Mouse (Mus musculus) hindbrain, embryonic 16.5 days (tissue): ENCODE results near the gene March6. TPM values are rescaled to one million over a fixed set of nuclear protein-coding genes. Genes with fewer than 3 reads are reported as not detected.

Source experiments
- ATAC-seq: fragments of 200-750 bp; cut with Nextera tagmentation; 2 replicates; pipeline ENCODE4 v1.8.0; 2017; ENCODE audit warnings: moderate TSS enrichment, moderate library complexity
- H3K27ac ChIP-seq: fragments of 300-500 bp; sonication (generic); 2 replicates; pipeline ENCODE4 v1.5.1; 2014; ENCODE audit warnings: low read depth, mild to moderate bottlenecking, control low read depth, low read length, moderate library complexity
- H3K27me3 ChIP-seq: fragments of 300-500 bp; sonication (generic); replicated peaks from 2 replicates; pipeline ENCODE4 v1.6.1; 2014; ENCODE audit warnings: low read length; ENCODE audit not compliant: control insufficient read depth, insufficient read depth
- H3K36me3 ChIP-seq: fragments of 300-500 bp; sonication (generic); 2 replicates; pipeline ENCODE4 v1.6.1; 2014; ENCODE audit warnings: mild to moderate bottlenecking, low read length, moderate library complexity, mixed read lengths; ENCODE audit not compliant: control insufficient read depth, insufficient read depth
- H3K4me1 ChIP-seq: fragments of 300-500 bp; sonication (generic); 2 replicates; pipeline ENCODE4 v1.6.1; 2014; ENCODE audit warnings: low read depth, low read length; ENCODE audit not compliant: control insufficient read depth, insufficient read depth
- H3K4me2 ChIP-seq: fragments of 300-500 bp; sonication (generic); 2 replicates; pipeline ENCODE4 v1.6.1; 2014; ENCODE audit warnings: mild to moderate bottlenecking, low read length, control low read depth, moderate library complexity
- H3K4me3 ChIP-seq: fragments of 300-500 bp; sonication (generic); 2 replicates; pipeline ENCODE4 v1.5.1; 2014; ENCODE audit warnings: mild to moderate bottlenecking, low read length, control low read depth, moderate library complexity
- H3K9ac ChIP-seq: fragments of 300-500 bp; sonication (generic); 2 replicates; pipeline ENCODE4 v1.6.1; 2014; ENCODE audit warnings: low read depth, mild to moderate bottlenecking, control low read depth, low read length, moderate library complexity
- H3K9me3 ChIP-seq: fragments of 300-500 bp; sonication (generic); 2 replicates; pipeline ENCODE4 v1.6.1; 2014; ENCODE audit warnings: mild to moderate bottlenecking, low read length, moderate library complexity; ENCODE audit not compliant: control insufficient read depth
- WGBS: fragments of 180-500 bp; shearing (Covaris S2); extraction: QIAGEN DNeasy Blood & Tissue Kit; methylation state at CpG from one replicate; pipeline ENCODE4 v1.1.7; 2014; 5-methylcytosine and 5-hydroxymethylcytosine counted together
- polyA plus RNA-seq: library from polyadenylated mRNA; unstranded; fragments of >200 nt; fragmentation: Nextera tagmentation; extraction: Ambion mirVana; gene quantifications from 2 replicates; pipeline ENCODE4 v1.2.1, GENCODE M21; 2015

The March6 gene
- polyA plus RNA-seq, 1 experiment from 2014 or later, result 68.3 TPM

- Histone ChIP-seq H3K36me3 (no peaks in the 10 kb centered on the region), H3K4me2 (no peak overlapping the region), H3K27ac (no peak overlapping the region), H3K4me1 (peaks cover 3% of the 10 kb centered on the region; the same call in 1 of the 2 replicates), H3K9me3 (no peaks in the 10 kb centered on the region), H3K4me3 (no peak overlapping the region), H3K27me3 (no peaks in the 10 kb centered on the region), H3K9ac (no peak overlapping the region)
- WGBS, result 71% methylated on average over 7 of the region's 7 CpGs
- ATAC-seq, result no peak
Observed at GRCm38 (mm10) chr15:31567431-31567830, 36.6 kb upstream of the March6 start.

- WGBS, result 71% methylated on average over 1 of the region's 1 CpGs
- H3K36me3 ChIP-seq, result no peaks in the 10 kb centered on the region
- H3K4me2 ChIP-seq, result no peak overlapping the region
- H3K9ac ChIP-seq, result no peak overlapping the region
- no peaks in the 10 kb centered on the region for H3K9me3 ChIP-seq
- no peak overlapping the region for H3K4me3 ChIP-seq
- no peak for ATAC-seq
- H3K27me3 ChIP-seq, result no peaks in the 10 kb centered on the region
- H3K4me1 ChIP-seq, result peaks cover 3% of the 10 kb centered on the region; the same call in 1 of the 2 replicates
- H3K27ac ChIP-seq, result no peak overlapping the region
Observed at GRCm38 (mm10) chr15:31565786-31566185, 34.9 kb upstream of the March6 start.

- H3K4me2 ChIP-seq, result no peak within 1 kb of the TSS
- WGBS, result 59% methylated on average over 5 of the region's 5 CpGs
- no peaks in the 10 kb centered on the region for H3K36me3 ChIP-seq
- no peaks in the 10 kb centered on the region for H3K27me3 ChIP-seq
- no peak within 1 kb of the TSS for H3K9ac ChIP-seq
- no peak within 1 kb of the TSS for H3K4me3 ChIP-seq
- no peaks in the 10 kb centered on the region for H3K9me3 ChIP-seq
- peaks cover 3% of the 10 kb centered on the region; the same call in 1 of the 2 replicates for H3K4me1 ChIP-seq
- no peak within 1 kb of the TSS for H3K27ac ChIP-seq
- no peak for ATAC-seq
Observed at GRCm38 (mm10) chr15:31565184-31565583, 34.3 kb upstream of the March6 start, which contains the start of gene Cmbl. TSS of gene Cmbl (plus strand) at chr15:31565389.

- 69% methylated on average over 19 of the region's 19 CpGs for WGBS
- Histone ChIP-seq H3K9ac (no peak overlapping the region), H3K4me1 (peaks cover 3% of the 10 kb centered on the region; the same call in 1 of the 2 replicates), H3K36me3 (no peaks in the 10 kb centered on the region), H3K4me3 (no peak overlapping the region), H3K9me3 (no peaks in the 10 kb centered on the region), H3K4me2 (no peak overlapping the region), H3K27ac (no peak overlapping the region), H3K27me3 (no peaks in the 10 kb centered on the region)
- no peak for ATAC-seq
Observed at GRCm38 (mm10) chr15:31563577-31564546, 33.0 kb upstream of the March6 start.

- ATAC-seq, result no peak
- no peak overlapping the region for H3K27ac ChIP-seq
- H3K27me3 ChIP-seq, result no peaks in the 10 kb centered on the region
- no peaks in the 10 kb centered on the region for H3K36me3 ChIP-seq
- H3K4me1 ChIP-seq, result no peaks in the 10 kb centered on the region
- H3K4me3 ChIP-seq, result no peak overlapping the region
- H3K9me3 ChIP-seq, result no peaks in the 10 kb centered on the region
- 84% methylated on average over 8 of the region's 8 CpGs for WGBS
- no peak overlapping the region for H3K4me2 ChIP-seq
- no peak overlapping the region for H3K9ac ChIP-seq
Observed at GRCm38 (mm10) chr15:31562847-31563246, 32.0 kb upstream of the March6 start.

- no peaks in the 10 kb centered on the region for H3K9me3 ChIP-seq
- H3K4me1 ChIP-seq, result no peaks in the 10 kb centered on the region
- 92% methylated on average over 4 of the region's 4 CpGs for WGBS
Observed at GRCm38 (mm10) chr15:31561976-31562375, 31.1 kb upstream of the March6 start.

GRCm38 (mm10) chr15:31561390-31561789 is 30.5 kb upstream of the March6 start:
- H3K27ac ChIP-seq, result no peak overlapping the region
- WGBS, result 73% methylated on average over 6 of the region's 6 CpGs

More at GRCm38 (mm10) chr15:31561976-31562375, 31.1 kb upstream of the March6 start:
- Histone ChIP-seq H3K4me3 (no peak overlapping the region), H3K9ac (no peak overlapping the region), H3K4me2 (no peak overlapping the region), H3K36me3 (no peaks in the 10 kb centered on the region), H3K27ac (no peak overlapping the region), H3K27me3 (no peaks in the 10 kb centered on the region)
- ATAC-seq, result no peak

GRCm38 (mm10) chr15:31554855-31555254 is 24.0 kb upstream of the March6 start:
- Histone ChIP-seq H3K4me3 (no peak overlapping the region), H3K9ac (no peak overlapping the region), H3K4me1 (no peaks in the 10 kb centered on the region), H3K27ac (no peak overlapping the region), H3K36me3 (no peaks in the 10 kb centered on the region), H3K9me3 (no peaks in the 10 kb centered on the region), H3K27me3 (no peaks in the 10 kb centered on the region), H3K4me2 (no peak overlapping the region)
- 81% methylated on average over 2 of the region's 2 CpGs for WGBS
- ATAC-seq, result no peak

More at GRCm38 (mm10) chr15:31561390-31561789, 30.5 kb upstream of the March6 start:
- no peak for ATAC-seq
- no peaks in the 10 kb centered on the region for H3K4me1 ChIP-seq
- no peak overlapping the region for H3K9ac ChIP-seq
- H3K27me3 ChIP-seq, result no peaks in the 10 kb centered on the region
- no peaks in the 10 kb centered on the region for H3K9me3 ChIP-seq
- no peaks in the 10 kb centered on the region for H3K36me3 ChIP-seq
- no peak overlapping the region for H3K4me3 ChIP-seq
- no peak overlapping the region for H3K4me2 ChIP-seq

- Histone ChIP-seq H3K4me2 (no peak overlapping the region), H3K4me3 (no peak overlapping the region), H3K9me3 (no peaks in the 10 kb centered on the region), H3K27me3 (no peaks in the 10 kb centered on the region), H3K9ac (no peak overlapping the region), H3K4me1 (no peaks in the 10 kb centered on the region), H3K36me3 (no peaks in the 10 kb centered on the region), H3K27ac (no peak overlapping the region)
- 87% methylated on average over 4 of the region's 4 CpGs for WGBS
- no peak for ATAC-seq
Observed at GRCm38 (mm10) chr15:31550381-31550780, 19.5 kb upstream of the March6 start.
